In genomic region chrX:57433897-57434296, GRCm38 (mm10) we compare ENCODE assay signal across 23 mouse cellular contexts. TPM values are rescaled to one million over a fixed set of nuclear protein-coding genes. Genes with fewer than 3 reads are reported as not detected.
"Had no signal": no experiment of that assay in that cellular context is flagged by ENCODE, and none has a peak within 500 bp of the region (broad histone marks: within the 10 kb centered on the region; RNA-seq: fewer than 3 reads in every experiment).

No protein-coding gene starts in this region.

- H3K4me1 ChIP-seq: neural tube, embryonic 13.5 days; neural tube, embryonic 15.5 days; stomach, embryonic 15.5 days had no signal

- H3K4me2 ChIP-seq: neural tube, embryonic 13.5 days; neural tube, embryonic 15.5 days; stomach, embryonic 15.5 days had no signal

- H3K4me3 ChIP-seq: neural tube, embryonic 13.5 days; neural tube, embryonic 15.5 days; stomach, embryonic 15.5 days had no signal

- DNase-seq: retina, postnatal 1 day; right cerebral cortex, adult 18-20 months; right cerebral cortex, postnatal 14 days; right cerebral cortex, postnatal 25 days; right cerebral cortex, postnatal 4 days; spleen, adult 18-20 months; thymus, adult 18-20 months; thymus, adult 2 months; thymus, postnatal 14 days; thymus, postnatal 25 days; thymus, postnatal 36 days; thymus, postnatal 4 days had no signal

- H3K27me3 ChIP-seq: neural tube, embryonic 13.5 days; neural tube, embryonic 15.5 days; stomach, embryonic 15.5 days had no signal

- H3K9me3 ChIP-seq: neural tube, embryonic 13.5 days; neural tube, embryonic 15.5 days; stomach, embryonic 15.5 days had no signal

- H3K27ac ChIP-seq: neural tube, embryonic 13.5 days; neural tube, embryonic 15.5 days; stomach, embryonic 15.5 days; stomach, postnatal 0 days had no signal

- H3K9ac ChIP-seq: neural tube, embryonic 13.5 days; neural tube, embryonic 15.5 days; stomach, embryonic 15.5 days had no signal

- H3K36me3 ChIP-seq: neural tube, embryonic 13.5 days; neural tube, embryonic 15.5 days; stomach, embryonic 15.5 days had no signal

RNA-seq across cellular contexts. Expression of gene Gm364, which starts 24.9 kb away (rescaled TPM):
- total RNA-seq: neutrophil, adult 5-6 weeks had no signal
- polyA plus RNA-seq: neural tube, embryonic 13.5 days; neural tube, embryonic 14.5 days; neural tube, embryonic 15.5 days; small intestine, adult 2 months; spleen, adult 2 months; stomach, embryonic 14.5 days; stomach, embryonic 15.5 days; stomach, embryonic 16.5 days; stomach, postnatal 0 days; thymus, adult 2 months; urinary bladder, adult 2 months had no signal
